Mouse (Mus musculus) forebrain, postnatal 0 days (tissue): ENCODE results near the gene Enho. TPM values are rescaled to one million over a fixed set of nuclear protein-coding genes. Genes with fewer than 3 reads are reported as not detected.

Source experiments
- ATAC-seq: fragments of 200-750 bp; cut with Nextera tagmentation; 2 replicates; pipeline ENCODE4 v1.8.0; 2017; ENCODE audit warnings: mild to moderate bottlenecking, moderate library complexity
- DNase-seq: peaks from one replicate; pipeline ENCODE4 v3.0.0-alpha.2; 2015
- H3K27ac ChIP-seq: fragments of 300-500 bp; sonication (generic); 2 replicates; pipeline ENCODE4 v1.5.1; 2014; ENCODE audit warnings: low read depth, mild to moderate bottlenecking, antibody characterized with exemption, low read length, moderate library complexity, mixed read lengths
- H3K27me3 ChIP-seq: fragments of 300-500 bp; sonication (generic); 2 replicates; pipeline ENCODE4 v1.6.1; 2014; ENCODE audit warnings: mild to moderate bottlenecking, low read length, mixed read lengths; ENCODE audit not compliant: insufficient read depth
- H3K36me3 ChIP-seq: fragments of 300-500 bp; sonication (generic); 2 replicates; pipeline ENCODE4 v1.6.1; 2014; ENCODE audit warnings: mild to moderate bottlenecking, moderate library complexity; ENCODE audit not compliant: insufficient read depth
- H3K4me1 ChIP-seq: fragments of 300-500 bp; sonication (generic); 2 replicates; pipeline ENCODE4 v1.6.1; 2014; ENCODE audit warnings: antibody characterized with exemption; ENCODE audit not compliant: insufficient read depth
- H3K4me2 ChIP-seq: fragments of 300-500 bp; sonication (generic); 2 replicates; pipeline ENCODE4 v1.6.1; 2014; ENCODE audit warnings: low read depth, mild to moderate bottlenecking, moderate library complexity
- H3K4me3 ChIP-seq: fragments of 300-500 bp; sonication (generic); 2 replicates; pipeline ENCODE4 v1.5.1; 2014; ENCODE audit warnings: low read depth, low read length, mixed read lengths
- H3K9ac ChIP-seq: fragments of 300-500 bp; sonication (generic); 2 replicates; pipeline ENCODE4 v1.6.1; 2014; ENCODE audit warnings: mild to moderate bottlenecking
- H3K9me3 ChIP-seq: fragments of 300-500 bp; sonication (generic); 2 replicates; pipeline ENCODE4 v1.6.1; 2016; ENCODE audit warnings: low read length
- CTCF ChIP-seq: sonication (generic); IDR thresholded peaks from 2 replicates; pipeline ENCODE4 v1.5.1; 2016; ENCODE audit warnings: antibody characterized with exemption, control low read depth, low read depth
- WGBS: fragments of 180-500 bp; shearing (Covaris S2); extraction: QIAGEN DNeasy Blood & Tissue Kit; methylation state at CpG from one replicate; pipeline ENCODE4 v1.1.7; 2014; 5-methylcytosine and 5-hydroxymethylcytosine counted together
- polyA plus RNA-seq: library from polyadenylated mRNA; unstranded; fragments of >200 nt; fragmentation: Nextera tagmentation; extraction: Ambion mirVana; gene quantifications from 2 replicates; pipeline ENCODE4 v1.2.1, GENCODE M21; 2015
- total RNA-seq: library from RNA; depleted of rRNA; stranded (reverse); fragments of >200 nt; gene quantifications from 2 replicates; pipeline ENCODE4 v1.2.3, GENCODE M21; 2014

The Enho gene
- total and polyA plus RNA-seq, 2 experiments from 2014 or later, result 106 to 117 TPM

DNA sequence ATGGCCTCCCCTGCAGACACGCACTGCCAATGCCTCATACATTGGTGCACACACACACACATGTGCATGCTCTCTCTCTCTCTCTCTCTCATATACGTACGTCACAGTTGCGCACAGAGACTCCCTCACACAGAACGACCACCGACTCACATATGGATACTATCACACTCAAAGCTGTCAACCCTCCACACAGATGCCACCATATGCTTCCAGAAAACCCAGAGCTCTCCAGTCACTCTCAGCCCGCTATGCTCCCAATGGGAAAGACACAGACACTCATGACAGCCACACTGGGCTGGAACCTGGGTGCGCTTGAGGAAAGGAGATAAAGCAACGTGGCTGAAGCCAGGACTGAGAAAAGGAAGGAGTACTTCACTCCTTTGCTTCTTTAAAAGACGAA, 41.8 kb upstream of the Enho start:
- Histone ChIP-seq H3K4me2 (0 out of 2 replicates have a peak overlapping the region, but pooled peaks have one; percentile 38), H3K36me3 (no peaks in the 10 kb centered on the region), H3K9ac (no peak overlapping the region), H3K9me3 (no peaks in the 10 kb centered on the region), H3K4me1 (peaks cover 11% of the 10 kb centered on the region), H3K27me3 (no peaks in the 10 kb centered on the region), H3K27ac (peak overlapping the region; percentile 2), H3K4me3 (no peak overlapping the region)
- peak; percentile 59 for ATAC-seq
- peak; percentile 78 for DNase-seq
- 49% methylated on average over 10 of the region's 10 CpGs for WGBS
- TF ChIP-seq CTCF, result no peak

DNA sequence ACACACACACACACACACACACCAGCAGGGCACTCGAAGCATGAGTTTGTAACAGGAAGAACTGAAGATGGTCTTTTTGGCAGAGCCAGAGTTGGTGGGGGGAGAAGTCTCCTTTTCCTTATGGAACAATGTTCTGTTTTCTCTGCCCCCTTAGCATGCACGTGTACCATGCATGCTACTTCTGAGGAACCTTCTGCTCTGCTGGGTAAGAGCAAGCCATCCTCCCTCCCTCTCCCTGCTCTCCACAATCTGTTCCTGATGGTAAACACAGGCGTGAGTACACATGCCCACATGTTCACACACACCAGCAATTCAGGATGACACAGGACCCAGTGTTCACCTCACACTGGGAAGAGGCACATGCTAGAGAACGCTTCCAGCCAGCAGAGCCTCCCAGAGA, 41.1 kb upstream of the Enho start:
- Histone ChIP-seq H3K36me3 (no peaks in the 10 kb centered on the region), H3K27me3 (no peaks in the 10 kb centered on the region), H3K27ac (no peak overlapping the region), H3K4me1 (peaks cover 16% of the 10 kb centered on the region), H3K4me3 (no peak overlapping the region), H3K4me2 (no peak overlapping the region), H3K9ac (no peak overlapping the region), H3K9me3 (no peaks in the 10 kb centered on the region)
- 35% methylated on average over 4 of the region's 4 CpGs for WGBS
- no peak for TF ChIP-seq CTCF
- ATAC-seq (peak; percentile 34), DNase-seq (peak; percentile 60)

DNA sequence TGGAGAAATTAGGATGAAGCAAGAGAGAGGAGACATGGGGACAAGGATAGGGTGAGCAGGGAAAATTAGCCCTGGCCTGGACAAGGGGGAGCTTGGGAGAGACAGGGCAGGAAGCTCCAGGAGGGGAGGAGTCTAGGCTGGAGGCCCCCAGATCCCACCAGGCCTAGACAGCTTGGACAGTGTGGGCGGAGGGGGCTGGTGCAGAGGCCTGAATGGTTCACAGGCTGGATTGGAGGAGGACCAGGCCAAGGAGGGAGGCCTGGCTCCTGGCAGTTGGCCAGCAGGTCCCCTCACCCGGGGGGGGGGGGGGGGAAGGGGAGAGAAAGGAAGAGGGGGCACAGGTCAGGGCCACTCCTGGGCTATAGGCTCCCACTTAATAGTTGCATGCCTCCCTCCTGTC, 39.2 kb upstream of the Enho start:
- H3K4me1 ChIP-seq, result peaks cover 16% of the 10 kb centered on the region
- ATAC-seq (no peak), DNase-seq (no peak)
- no peak overlapping the region for H3K9ac ChIP-seq
- no peak overlapping the region for H3K4me3 ChIP-seq
- no peak for TF ChIP-seq CTCF
- H3K27me3 ChIP-seq, result no peaks in the 10 kb centered on the region
- no peaks in the 10 kb centered on the region for H3K36me3 ChIP-seq
- 60% methylated on average over 1 of the region's 2 CpGs for whole genome bisulfite sequencing
- no peak overlapping the region for H3K4me2 ChIP-seq
- no peak overlapping the region for H3K27ac ChIP-seq
- H3K9me3 ChIP-seq, result no peaks in the 10 kb centered on the region

DNA sequence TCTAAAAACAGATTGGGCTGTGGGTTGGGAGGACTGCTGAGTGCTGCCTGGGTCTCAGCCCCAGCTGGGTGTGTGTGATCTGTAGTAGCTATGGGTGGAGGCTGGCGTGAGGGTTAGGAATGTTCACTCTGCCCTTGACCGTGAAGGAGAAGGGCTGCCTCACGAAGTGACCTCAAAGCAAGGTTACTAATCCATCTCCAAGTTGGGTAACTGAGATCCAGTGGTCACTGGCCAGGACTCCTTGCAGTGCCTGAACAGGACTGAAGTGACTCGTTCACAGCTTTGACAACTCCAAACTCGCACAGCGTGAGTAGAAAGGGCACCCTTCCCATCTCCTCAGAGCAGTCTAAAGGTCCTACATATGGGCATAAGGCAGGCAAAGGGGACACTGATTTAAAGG, 38.7 kb upstream of the Enho start:
- WGBS, result 71% methylated on average over 6 of the region's 6 CpGs
- Histone ChIP-seq H3K27ac (no peak overlapping the region), H3K4me3 (no peak overlapping the region), H3K4me1 (peaks cover 16% of the 10 kb centered on the region), H3K4me2 (no peak overlapping the region), H3K9ac (no peak overlapping the region), H3K9me3 (no peaks in the 10 kb centered on the region), H3K36me3 (no peaks in the 10 kb centered on the region), H3K27me3 (no peaks in the 10 kb centered on the region)
- DNase-seq, result no peak
- TF ChIP-seq CTCF, result no peak
- no peak for ATAC-seq

DNA sequence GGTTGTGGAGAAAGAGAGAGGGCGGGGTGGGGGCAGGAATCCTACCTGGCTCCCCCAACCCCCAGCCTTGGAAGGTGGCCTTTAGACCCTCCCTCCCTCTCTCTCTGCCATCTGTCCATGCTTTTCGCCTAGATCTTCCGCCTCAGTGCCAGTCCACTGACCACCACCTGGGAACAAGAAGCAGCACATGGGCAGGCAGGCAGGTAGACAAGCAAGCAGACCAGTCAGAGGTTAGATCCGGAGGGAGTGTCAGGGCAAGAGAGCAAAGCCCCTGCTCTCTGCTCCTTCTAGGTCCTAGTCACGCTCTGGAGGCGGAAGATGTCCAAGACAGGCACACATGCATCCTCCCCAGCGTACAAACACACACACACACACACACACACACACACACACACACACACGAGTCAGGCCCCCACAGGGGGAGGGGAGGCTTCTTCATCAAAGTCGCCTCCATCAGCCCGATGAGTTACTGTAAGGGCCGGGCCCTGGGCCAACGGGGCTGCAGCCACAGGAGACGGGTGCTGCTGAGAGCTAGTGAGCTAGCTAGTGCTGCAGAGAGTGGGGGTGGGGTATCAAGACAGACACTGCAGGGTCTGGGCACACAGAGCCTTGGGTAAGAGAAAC, 37.0 kb upstream of the Enho start:
- no peaks in the 10 kb centered on the region for H3K36me3 ChIP-seq
- no peaks in the 10 kb centered on the region for H3K27me3 ChIP-seq
- 35% methylated on average over 13 of the region's 13 CpGs for WGBS
- ATAC-seq, result peak; percentile 48; the same call in 1 of the 2 replicates
- TF ChIP-seq CTCF, result no peak
- no peak overlapping the region for H3K4me2 ChIP-seq
- no peaks in the 10 kb centered on the region for H3K9me3 ChIP-seq
- DNase-seq, result peak; percentile 63
- no peak overlapping the region for H3K4me3 ChIP-seq
- peak overlapping the region; percentile 29; the same call in 1 of the 2 replicates for H3K27ac ChIP-seq
- H3K9ac ChIP-seq, result no peak overlapping the region
- peaks cover 15% of the 10 kb centered on the region for H3K4me1 ChIP-seq

DNA sequence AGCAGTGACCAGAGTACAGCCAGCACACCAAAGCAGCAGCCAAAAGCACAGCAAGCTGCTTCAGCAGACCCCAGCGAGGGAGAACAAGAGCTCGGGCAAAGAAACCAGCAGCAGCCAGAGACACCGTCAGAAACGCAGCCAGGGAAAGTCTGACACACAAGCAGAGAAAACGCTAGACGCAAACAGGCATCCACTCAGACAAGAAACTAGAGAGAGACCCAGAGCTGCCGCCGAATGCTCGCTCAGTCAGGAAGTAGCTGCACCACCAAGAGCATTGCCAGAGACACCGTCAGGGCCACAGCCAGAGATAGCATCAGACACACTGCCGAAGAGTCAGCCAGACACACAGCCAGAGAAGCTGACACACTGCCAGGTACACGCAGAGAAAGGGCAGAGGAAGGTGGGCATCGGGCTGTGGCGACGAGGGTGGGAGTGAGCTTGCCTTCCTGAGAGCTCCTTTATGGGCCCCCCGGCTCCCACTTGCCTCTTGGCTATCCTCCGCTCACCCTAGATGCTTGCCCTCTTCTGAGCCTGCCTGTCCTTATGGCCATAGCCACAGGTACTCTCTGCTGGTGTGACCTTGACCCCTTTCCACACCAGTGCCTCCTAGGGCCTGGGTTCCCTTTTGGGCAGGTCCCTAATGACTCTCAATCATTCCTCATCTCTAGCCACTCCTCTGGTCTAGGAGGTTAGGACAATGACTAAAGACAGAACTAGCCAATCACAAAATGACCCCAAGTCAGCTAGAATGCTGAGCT, 36.3 kb upstream of the Enho start:
- DNase-seq (peak; percentile 65), ATAC-seq (peak; percentile 20)
- TF ChIP-seq CTCF, result no peak
- 38% methylated on average over 17 of the region's 17 CpGs for WGBS
- Histone ChIP-seq H3K9me3 (no peaks in the 10 kb centered on the region), H3K4me2 (peak overlapping the region; percentile 23; the same call in 1 of the 2 replicates), H3K9ac (no peak overlapping the region), H3K27me3 (no peaks in the 10 kb centered on the region), H3K27ac (peak overlapping the region; percentile 30), H3K36me3 (no peaks in the 10 kb centered on the region), H3K4me3 (no peak overlapping the region), H3K4me1 (peaks cover 15% of the 10 kb centered on the region)

DNA sequence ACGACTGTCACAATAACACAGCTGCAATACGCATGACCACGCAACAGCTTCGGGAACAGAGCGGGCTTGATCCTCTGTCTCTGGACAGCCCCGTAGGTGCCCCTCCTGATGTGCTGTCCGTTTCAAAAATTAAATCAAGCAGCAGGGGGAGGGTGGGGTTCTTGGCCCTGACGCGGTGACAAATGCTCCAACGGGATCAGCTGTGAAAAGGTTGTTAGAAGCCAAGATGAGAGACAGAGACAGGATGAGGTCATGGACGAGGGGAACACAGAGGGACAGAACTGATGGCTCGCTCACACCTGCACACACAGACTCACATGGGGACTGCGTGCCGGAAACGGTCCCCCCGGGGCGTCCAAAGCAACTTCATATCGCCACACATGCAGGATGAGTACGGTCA, 33.1 kb upstream of the Enho start:
- no peak for ATAC-seq

More for the DNA sequence above, 33.1 kb upstream of the Enho start:
- DNase-seq, result no peak
- Histone ChIP-seq H3K9me3 (no peaks in the 10 kb centered on the region), H3K27ac (no peak overlapping the region), H3K4me1 (peaks cover 15% of the 10 kb centered on the region), H3K27me3 (no peaks in the 10 kb centered on the region), H3K9ac (no peak overlapping the region), H3K36me3 (0 out of 2 replicates have a peak, but pooled peaks cover 6% of the 10 kb centered on the region), H3K4me3 (no peak overlapping the region), H3K4me2 (no peak overlapping the region)
- 42% methylated on average over 19 of the region's 19 CpGs for WGBS
- TF ChIP-seq CTCF, result no peak
